Mouse (Mus musculus) MEL (cell line): ENCODE measurements around the gene Lrrc4.

Experiments
- BHLHE40 ChIP-seq: IDR thresholded peaks from 2 replicates; pipeline ENCODE4 v1.6.1; 2012; ENCODE audit warnings: low read depth, mild to moderate bottlenecking, inconsistent platforms, low read length, improper control_type of control experiment, borderline replicate concordance
- CTCF ChIP-seq, 3 experiments: IDR thresholded peaks in 2 of 3; conservative IDR thresholded peaks in 1 of 3; 2 replicates each; pipeline ENCODE4 v1.5.1; 2011 to 2012; ENCODE audit warnings: low read length in 3 of 3, low read depth in 2 of 3, mild to moderate bottlenecking in 2 of 3, improper control_type of control experiment in 1 of 3, inconsistent platforms in 1 of 3, mixed read lengths in 1 of 3, moderate library complexity in 1 of 3; ENCODE audit not compliant: control insufficient read depth in 1 of 3, insufficient read depth in 1 of 3, poor library complexity in 1 of 3, severe bottlenecking in 1 of 3
- ETS1 ChIP-seq: IDR thresholded peaks from 2 replicates; pipeline ENCODE4 v1.6.1; 2012; ENCODE audit warnings: low read depth, mild to moderate bottlenecking, inconsistent platforms, low read length, improper control_type of control experiment, moderate library complexity
- MEF2A ChIP-seq: IDR thresholded peaks from 2 replicates; pipeline ENCODE4 v1.6.1; 2014; ENCODE audit warnings: low read depth, mild to moderate bottlenecking, inconsistent platforms, low read length, improper control_type of control experiment; ENCODE audit not compliant: poor library complexity, insufficient replicate concordance, severe bottlenecking; ENCODE audit errors: extremely low read depth
- POLR2A ChIP-seq, 2 experiments: IDR thresholded peaks; 2 replicates each; pipeline ENCODE4 v1.6.1; 2011 to 2012; ENCODE audit warnings: low read length in 2 of 2, mild to moderate bottlenecking in 2 of 2, control low read depth in 1 of 2, improper control_type of control experiment in 1 of 2, low read depth in 1 of 2, moderate library complexity in 1 of 2; ENCODE audit not compliant: control insufficient read depth in 1 of 2, insufficient read depth in 1 of 2, poor library complexity in 1 of 2
- RCOR1 ChIP-seq: IDR thresholded peaks from 2 replicates; pipeline ENCODE4 v1.6.1; 2012; ENCODE audit warnings: low read depth, mild to moderate bottlenecking, inconsistent platforms, low read length, improper control_type of control experiment
- SIN3A ChIP-seq: IDR thresholded peaks from 2 replicates; pipeline ENCODE4 v1.6.1; 2012; ENCODE audit warnings: low read length, improper control_type of control experiment, inconsistent platforms
- TAL1 ChIP-seq: IDR thresholded peaks from 2 replicates; pipeline ENCODE4 v1.6.1; 2012; ENCODE audit warnings: mild to moderate bottlenecking, inconsistent platforms, low read length, moderate library complexity, mixed read lengths
- ZKSCAN1 ChIP-seq: IDR thresholded peaks from 2 replicates; pipeline ENCODE4 v1.6.1; 2012; ENCODE audit warnings: low read depth, mild to moderate bottlenecking, inconsistent platforms, low read length, improper control_type of control experiment, moderate library complexity

DNA sequence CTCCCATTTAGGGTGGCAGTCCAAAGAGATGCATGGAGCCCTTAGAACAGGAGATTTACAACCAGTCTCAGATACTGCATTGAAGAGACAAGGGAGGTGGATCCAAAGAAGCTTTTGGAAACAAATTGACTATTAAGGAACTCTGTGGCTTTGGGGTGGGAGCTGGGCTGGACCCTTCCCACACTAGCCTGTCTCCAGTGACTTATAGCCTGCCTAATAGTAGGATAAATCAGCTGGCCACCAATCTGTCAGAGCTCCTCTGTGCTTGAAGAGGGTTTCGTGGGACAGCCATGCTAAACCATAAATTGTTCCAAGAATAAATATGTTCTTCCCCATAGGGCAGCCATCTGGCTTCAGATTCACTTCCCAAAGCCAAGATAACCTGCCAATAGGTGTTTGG lies 43.8 kb upstream of the Lrrc4 start:
- no peak for TF ChIP-seq TAL1
- TF ChIP-seq CTCF (IDR thresholded peaks at IDR 0.05 in 2 of 3, conservative IDR thresholded peaks at IDR 0.05 in 1 of 3; ENCODE audit: control insufficient read depth in 1 of 3, insufficient read depth in 1 of 3, low read depth in 2 of 3, low read length in 3 of 3, poor library complexity in 1 of 3, severe bottlenecking in 1 of 3), result no peak
- no peak for TF ChIP-seq POLR2A (IDR thresholded peaks at IDR 0.05; ENCODE audit: control insufficient read depth in 1 of 2, insufficient read depth in 1 of 2, low read depth in 1 of 2, low read length in 2 of 2, poor library complexity in 1 of 2)
- TF ChIP-seq BHLHE40, result no peak
- no peak for TF ChIP-seq ETS1
- no peak for TF ChIP-seq RCOR1
- no peak for TF ChIP-seq ZKSCAN1
- no peak for TF ChIP-seq MEF2A
- no peak for TF ChIP-seq SIN3A
